Mouse (Mus musculus) spleen, postnatal 36 days (tissue): Measurements from ENCODE around the gene Gm20662.

Source experiments
- DNase-seq, 2 experiments: peaks; one replicate each; pipeline ENCODE4 v3.0.0; 2022; ENCODE audit warnings: low spot score in 2 of 2, mixed read lengths in 1 of 2

Gm20662 gene

DNA sequence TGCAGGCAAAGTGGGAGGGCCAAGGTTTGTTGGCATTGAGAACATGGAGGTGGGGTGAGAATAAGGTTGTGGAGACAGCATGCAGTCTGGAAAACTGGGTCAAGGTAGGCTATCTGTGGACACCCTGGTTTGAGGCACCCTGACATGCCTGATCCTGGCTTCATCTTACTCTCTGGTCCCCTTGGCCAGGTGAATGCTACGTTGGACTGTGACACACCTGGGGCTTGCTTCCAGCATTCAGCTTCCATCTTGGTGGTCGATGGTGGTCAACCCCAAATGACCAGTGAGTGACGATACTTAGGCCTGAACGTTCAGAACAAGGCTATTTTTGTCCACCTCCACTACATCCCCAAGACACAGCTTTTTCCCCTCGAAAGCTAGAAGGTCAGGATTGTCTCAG lies at the start of gene Gm20662:
Gene Gm20662 (plus strand): TSS at position 301 of the 400 bp plus-strand sequence.
- DNase-seq = no peak

DNA sequence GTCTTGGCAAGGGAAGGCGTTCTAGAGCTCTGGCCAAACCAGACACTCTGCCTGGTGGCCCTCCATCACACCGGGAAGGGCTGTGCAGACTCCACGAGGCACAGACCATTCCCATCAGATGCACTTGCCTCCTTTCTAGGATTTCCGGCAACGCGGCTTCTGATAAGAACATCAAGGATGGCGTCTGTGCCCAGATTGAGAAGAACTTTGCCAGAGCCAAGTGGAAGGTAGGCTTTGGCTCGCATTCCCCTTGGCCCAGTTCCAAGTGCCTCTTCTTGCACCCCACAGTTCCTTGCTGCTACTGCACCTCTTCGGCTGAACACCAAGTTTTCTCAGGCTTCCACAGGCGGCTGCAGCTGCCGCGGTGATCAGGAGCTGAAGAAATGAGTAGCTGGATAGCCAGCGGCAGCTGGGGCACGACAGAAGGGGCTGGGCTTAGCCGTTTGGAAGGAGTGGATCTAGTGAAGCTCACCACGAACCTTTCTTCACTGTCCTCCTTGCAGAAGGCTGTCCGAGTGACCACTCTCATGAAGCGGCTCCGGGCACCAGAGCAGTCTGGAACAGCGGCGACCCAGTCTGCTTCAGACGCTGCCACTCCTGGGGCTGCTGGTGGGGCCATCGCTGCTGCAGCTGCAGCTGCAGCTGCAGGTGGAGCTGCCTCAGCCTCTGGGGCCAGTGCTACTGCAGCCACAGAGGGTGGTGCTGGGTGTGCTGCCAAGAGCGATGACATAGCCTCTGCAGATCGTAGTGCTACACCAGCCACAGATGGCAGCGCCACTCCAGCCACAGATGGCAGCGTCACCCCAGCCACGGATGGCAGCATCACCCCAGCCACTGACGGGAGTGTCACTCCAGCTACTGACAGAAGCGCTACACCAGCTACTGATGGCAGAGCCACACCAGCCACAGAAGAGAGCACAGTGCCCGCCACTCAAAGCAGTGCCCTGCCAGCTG lies 48.6 kb upstream of the Gm20662 start:
- no peak for DNase-seq

GRCm38 (mm10) chr9:107949184-107949921 lies 46.8 kb upstream of the Gm20662 start:
- no peak for DNase-seq

DNA sequence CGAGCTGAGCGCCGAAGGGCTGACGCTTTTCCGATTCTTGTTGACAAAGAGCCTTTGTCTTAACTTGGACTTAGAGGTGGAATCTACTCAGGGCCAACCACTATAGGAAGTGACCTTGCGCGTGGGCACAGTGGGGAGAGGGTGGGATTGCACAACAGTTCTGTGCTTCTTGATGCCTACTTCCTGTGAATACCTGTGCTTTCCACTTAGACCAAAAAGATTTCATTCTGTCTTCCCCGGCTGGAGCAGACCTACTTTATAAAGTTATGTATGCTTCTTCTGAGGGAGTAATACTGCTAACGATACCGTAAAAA lies 46.3 kb upstream of the Gm20662 start, which contains the start of gene Traip:
Gene Traip (plus strand): TSS at position 215 of the 314 bp plus-strand sequence.
- no peak for DNase-seq

- peak; percentile 85 to 90 for DNase-seq
These were observed 45.4 kb upstream of the Gm20662 start for GRCm38 (mm10) chr9:107950460-107951355.

DNA sequence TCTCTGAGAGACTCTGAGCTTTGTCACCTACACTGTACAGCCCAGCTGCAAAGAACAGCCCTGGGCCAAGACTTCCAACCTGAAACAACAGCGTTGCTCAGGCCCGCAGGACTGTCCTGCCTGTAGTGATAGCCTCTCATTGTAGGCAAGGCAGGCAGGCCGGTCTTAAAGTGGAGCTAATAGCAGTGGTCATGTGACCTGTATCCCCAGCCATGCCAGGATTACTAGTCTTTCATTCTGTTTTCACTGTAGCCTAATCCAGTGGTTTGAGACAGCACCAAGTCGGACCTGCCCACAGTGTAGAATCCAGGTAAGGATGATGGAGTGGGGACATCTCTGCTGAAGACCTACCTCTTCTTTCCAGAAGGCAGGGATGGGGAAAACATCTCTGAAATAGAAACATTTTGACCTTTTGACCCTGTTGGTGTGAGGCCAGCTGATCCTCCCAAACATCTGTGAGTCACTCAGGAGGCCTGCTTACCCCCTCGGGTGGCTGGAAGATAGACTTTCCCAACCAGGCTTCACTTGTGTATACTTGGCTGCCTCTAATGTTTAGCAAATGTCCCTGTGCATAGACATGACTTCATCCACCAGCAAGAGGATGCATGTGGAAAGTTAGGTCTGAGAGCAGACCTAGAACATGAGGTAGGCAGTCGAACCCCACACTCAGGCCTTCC lies 40.4 kb upstream of the Gm20662 start:
- DNase-seq = no peak

DNA sequence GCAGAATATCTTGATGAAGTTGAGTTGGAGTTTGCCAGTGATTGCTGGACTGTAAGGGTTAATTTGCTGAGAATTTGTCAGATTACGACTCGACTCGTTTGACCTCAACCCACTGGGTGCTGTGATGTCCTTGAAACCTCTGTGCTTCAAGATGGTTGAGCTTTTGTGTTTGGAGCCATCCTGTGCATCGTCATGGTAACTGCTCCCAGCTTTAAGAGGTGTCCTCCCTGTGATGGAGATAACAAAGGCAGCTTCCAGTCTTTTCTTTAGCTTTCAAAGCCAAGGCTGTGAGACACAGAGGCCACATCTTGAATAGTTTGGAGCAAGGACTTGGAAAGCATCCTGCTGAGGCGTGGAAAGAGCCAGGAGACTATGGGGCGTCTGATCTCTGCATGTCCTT lies 39.0 kb upstream of the Gm20662 start:
- no peak for DNase-seq

DNA sequence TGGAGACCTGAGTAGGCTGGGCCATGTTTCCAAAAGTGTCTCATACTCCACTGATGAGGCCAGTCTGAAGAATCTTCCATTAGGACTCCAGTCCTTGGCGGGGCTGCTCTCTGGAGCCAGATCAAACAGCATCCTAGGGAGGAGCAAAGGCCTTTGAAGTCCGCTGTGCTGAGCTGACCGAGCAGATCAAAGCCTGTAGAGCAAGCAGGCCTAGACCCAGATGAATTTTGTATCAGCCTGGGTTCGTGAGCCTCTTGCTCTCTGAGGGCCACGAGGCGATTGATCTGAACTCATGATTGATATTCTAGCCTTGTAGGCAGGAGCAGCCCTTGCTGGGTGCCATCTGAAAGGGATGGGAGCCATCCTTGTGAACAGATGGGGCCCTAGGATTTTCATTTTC lies 36.3 kb upstream of the Gm20662 start:
- DNase-seq = no peak

- DNase-seq = no peak
These were observed 35.2 kb upstream of the Gm20662 start for GRCm38 (mm10) chr9:107960928-107961327.

DNA sequence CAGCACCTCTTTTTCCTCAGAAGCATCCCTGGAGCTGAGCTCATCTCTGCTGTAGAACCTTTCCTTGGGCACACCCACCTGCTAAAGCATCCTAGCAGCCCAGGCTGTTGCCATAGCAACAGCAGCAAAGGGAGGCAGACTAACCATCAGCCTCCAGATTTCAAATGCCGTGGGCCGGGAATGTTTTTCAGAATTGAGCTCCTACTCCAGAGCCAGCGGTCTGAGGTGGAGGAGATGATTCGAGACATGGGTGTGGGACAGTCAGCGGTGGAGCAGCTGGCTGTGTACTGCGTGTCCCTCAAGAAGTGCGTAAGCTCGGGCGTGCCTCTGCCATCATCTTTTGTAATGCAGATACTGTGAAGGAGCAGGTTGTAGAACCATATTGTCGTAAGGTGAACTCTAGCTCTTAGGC lies 34.8 kb upstream of the Gm20662 start:
- no peak for DNase-seq

DNA sequence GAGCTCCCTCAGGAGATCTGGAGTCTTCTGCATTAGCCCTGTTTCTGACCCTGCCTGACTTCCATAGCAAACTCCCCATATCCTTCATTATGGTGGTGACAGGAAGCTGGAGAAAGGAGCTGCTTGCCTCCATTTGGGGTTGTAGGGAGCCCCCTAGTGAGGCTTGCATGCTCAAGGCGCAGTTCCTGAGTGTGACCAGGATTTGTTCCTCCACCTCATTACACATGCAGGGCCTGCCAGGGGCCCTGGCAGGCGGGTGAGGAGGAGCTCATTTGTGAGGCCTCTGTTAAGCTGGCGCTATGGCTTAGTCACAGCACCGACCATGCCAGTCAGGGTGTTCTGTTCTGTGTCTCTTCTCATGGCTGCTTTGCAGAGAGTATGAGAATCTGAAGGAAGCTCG lies 34.3 kb upstream of the Gm20662 start:
- DNase-seq = no peak

- DNase-seq = no peak
These were observed 33.2 kb upstream of the Gm20662 start for GRCm38 (mm10) chr9:107962916-107963315.

DNA sequence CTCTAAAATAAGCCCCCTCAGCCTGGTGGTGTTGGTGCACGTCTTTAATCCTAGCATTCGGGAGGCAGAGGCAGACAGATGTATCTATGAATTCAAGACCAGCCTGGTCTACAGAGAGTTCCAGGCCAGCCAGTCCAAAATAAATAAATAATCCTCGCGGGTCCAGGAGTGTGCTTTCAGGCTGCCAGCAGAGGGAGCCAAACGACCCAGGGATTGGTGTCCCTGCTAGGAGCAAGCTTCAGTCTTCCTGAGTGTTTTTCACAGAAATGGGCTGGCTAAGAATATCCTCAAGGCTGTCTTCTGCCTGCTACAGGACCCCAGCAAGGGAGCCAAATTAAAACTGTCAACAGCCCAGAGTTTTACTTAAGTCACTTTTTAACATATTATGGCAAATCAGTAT lies 32.4 kb upstream of the Gm20662 start:
- DNase-seq = peak; percentile 64

- no peak for DNase-seq
These were observed 31.5 kb upstream of the Gm20662 start for GRCm38 (mm10) chr9:107964681-107965080.

DNA sequence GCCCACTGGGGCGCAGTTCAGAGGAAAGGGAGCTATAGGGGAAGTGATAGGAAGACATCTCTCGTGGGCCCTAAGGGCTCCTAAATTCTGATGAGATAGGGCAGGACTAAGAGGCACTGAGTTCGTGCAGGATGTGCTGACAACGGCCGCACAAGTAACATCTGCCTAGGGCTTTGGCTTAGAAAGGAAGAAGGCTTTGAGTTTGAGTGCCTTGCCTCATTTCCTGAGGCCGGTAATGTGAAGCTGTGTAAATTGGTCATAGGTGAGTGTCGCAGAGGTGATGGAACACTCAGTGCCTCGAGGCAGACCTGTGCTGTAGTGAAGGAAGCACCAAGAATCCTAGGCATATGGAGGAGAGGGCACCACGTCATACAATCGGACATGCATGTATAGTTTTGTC lies 29.5 kb upstream of the Gm20662 start:
- no peak for DNase-seq

DNA sequence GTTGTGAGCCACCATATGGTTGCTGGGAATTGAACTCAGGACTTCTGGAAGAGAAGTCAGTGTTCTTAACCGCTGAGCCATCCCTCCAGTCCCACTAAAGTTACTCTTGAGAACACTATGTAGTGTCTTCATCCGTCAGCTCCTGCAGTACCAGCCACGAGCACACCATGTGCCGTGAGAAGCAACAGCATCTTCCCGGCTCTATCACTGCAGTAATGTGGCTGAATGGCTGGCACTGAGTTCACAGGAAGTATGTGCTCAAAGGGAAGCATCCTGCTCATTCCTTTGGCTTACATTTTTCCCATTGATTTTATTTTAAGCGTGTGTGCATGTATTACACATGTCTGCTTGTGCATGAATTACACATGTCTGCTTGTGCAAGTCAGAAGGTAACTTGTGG lies 28.7 kb upstream of the Gm20662 start:
- no peak for DNase-seq

DNA sequence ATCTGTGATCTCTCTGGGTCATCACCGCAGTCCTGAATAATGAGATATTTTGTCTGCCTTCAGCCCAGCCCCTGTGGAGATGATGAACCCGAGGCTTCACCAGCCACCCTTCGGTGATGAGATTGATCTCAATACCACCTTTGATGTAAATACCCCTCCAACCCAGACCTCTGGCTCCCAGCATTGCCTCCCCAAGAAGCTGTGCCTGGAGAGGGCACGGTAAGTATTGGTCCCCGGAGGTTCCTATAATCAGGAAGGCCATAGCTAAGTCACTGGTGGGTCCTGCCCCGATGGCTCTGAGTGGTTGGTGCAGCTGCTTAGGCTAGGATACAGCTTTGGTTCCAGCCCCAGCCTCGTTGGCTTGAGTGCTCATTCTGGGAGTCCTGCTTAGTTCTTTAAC lies 27.6 kb upstream of the Gm20662 start:
- no peak for DNase-seq

DNA sequence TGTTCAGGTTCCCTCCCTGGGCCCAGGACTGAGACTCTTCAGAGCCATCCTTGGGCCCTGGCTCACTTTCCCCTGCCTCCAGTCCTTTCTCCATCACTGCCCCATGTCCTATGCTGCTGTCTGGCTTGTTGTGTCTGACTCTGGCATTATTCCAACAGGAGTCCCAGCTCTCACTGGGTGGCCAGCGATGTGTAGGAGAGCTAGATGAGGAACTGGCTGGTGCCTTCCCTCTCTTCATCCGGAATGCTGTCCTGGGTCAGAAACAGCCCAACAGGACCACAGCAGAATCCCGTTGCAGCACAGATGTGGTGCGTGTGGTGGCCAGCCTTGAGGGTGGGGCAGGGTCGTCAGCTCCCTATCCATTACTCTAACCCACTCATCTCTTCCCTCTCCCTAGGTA lies 25.8 kb upstream of the Gm20662 start:
- DNase-seq = no peak

GRCm38 (mm10) chr9:107971690-107972541 lies 24.2 kb upstream of the Gm20662 start:
- DNase-seq = peak; percentile 51 to 72

DNA sequence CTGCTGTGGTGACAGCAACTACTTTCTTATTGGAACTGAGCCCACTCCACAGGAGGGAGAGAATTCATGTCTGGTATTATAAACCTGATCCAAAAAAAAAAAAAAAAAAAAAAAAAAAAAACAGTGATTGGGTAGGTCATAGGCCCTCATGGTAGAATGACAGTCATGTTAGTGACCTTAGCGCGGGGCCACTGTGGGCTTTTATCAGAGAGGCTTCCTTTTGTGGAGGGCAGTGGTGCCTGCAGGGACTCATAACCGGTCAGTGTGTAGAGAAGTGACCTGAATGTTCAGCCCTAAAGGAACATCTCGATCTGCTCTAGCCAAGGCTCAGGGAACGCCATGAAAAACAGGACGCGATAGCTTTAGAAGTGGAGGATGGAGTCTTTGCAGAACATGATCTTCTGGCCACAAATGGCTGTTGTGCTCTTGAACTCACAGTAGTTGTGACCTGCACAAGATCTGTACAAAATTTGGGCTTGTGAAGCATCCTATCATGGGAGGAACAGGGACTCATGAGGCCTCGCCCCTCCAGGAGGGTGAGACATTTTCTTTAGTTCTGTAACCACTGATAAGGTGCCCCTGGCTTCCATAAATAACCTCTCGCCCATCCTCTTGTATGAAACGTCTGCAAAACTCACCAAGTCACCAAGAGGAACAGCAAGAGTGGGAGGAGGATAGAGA lies 21.5 kb upstream of the Gm20662 start:
- DNase-seq = peak; percentile 41 to 69
